Mouse (Mus musculus): ENCODE data around the gene Ppcdc.
A peak's percentile ranks its signal among the peaks of the same experiment; 100 is the strongest.

Gene Ppcdc

GRCm38 (mm10) chr9:57354377-57355183 lies 85.3 kb downstream of the Ppcdc start:
- DNase-seq (ENCODE audit: low read depth), result peak; percentile 27

GRCm38 (mm10) chr9:57351277-57351676 lies 88.6 kb downstream of the Ppcdc start:
- peak; percentile 83 for DNase-seq (ENCODE audit: low read depth)

GRCm38 (mm10) chr9:57345902-57346301 lies 94.0 kb downstream of the Ppcdc start:
- peak; percentile 65 for DNase-seq (ENCODE audit: low read depth)

GRCm38 (mm10) chr9:57343752-57344151 lies 96.2 kb downstream of the Ppcdc start:
- peak; percentile 72 for DNase-seq (ENCODE audit: low read depth)

- DNase-seq (ENCODE audit: low read depth), result peak; percentile 25
Measured at GRCm38 (mm10) chr9:57342906-57343474, 96.9 kb downstream of the Ppcdc start.

- no peak for DNase-seq (ENCODE audit: low read depth)
Measured at GRCm38 (mm10) chr9:57342186-57342585, 97.7 kb downstream of the Ppcdc start.

- DNase-seq (ENCODE audit: low read depth), result no peak
Measured at GRCm38 (mm10) chr9:57340361-57340760, 99.6 kb downstream of the Ppcdc start.

GRCm38 (mm10) chr9:57339577-57340210 lies 100.2 kb downstream of the Ppcdc start:
- DNase-seq (ENCODE audit: low read depth), result peak; percentile 93

- DNase-seq (ENCODE audit: low read depth), result no peak
Measured at GRCm38 (mm10) chr9:57338706-57339105, 101.2 kb downstream of the Ppcdc start.
